Mouse (Mus musculus): ENCODE measurements around the gene Lrrc10b.

Lrrc10b gene

GRCm38 (mm10) chr19:10437521-10437920 lies 19.8 kb downstream of the Lrrc10b start:
- no peak for DNase-seq (ENCODE audit: low spot score)

GRCm38 (mm10) chr19:10436726-10437125 lies 20.5 kb downstream of the Lrrc10b start:
- no peak for DNase-seq (ENCODE audit: low spot score)

- peak; percentile 44 for DNase-seq (ENCODE audit: low spot score)
Observed at GRCm38 (mm10) chr19:10435908-10436307, 21.4 kb downstream of the Lrrc10b start.

GRCm38 (mm10) chr19:10434927-10435326 lies 22.3 kb downstream of the Lrrc10b start:
- DNase-seq (ENCODE audit: low spot score) = no peak

- DNase-seq (ENCODE audit: low spot score) = no peak
Observed at GRCm38 (mm10) chr19:10433879-10434540, 23.3 kb downstream of the Lrrc10b start.

- DNase-seq (ENCODE audit: low spot score) = no peak
Observed at GRCm38 (mm10) chr19:10433225-10433624, 24.0 kb downstream of the Lrrc10b start.

- DNase-seq (ENCODE audit: low spot score) = no peak
Observed at GRCm38 (mm10) chr19:10431841-10432240, 25.4 kb downstream of the Lrrc10b start.

- no peak for DNase-seq (ENCODE audit: low spot score)
Observed at GRCm38 (mm10) chr19:10431410-10431809, 25.9 kb downstream of the Lrrc10b start.

GRCm38 (mm10) chr19:10429371-10429770 lies 27.9 kb downstream of the Lrrc10b start:
- no peak for DNase-seq (ENCODE audit: low spot score)

- DNase-seq (ENCODE audit: low spot score) = no peak
Observed at GRCm38 (mm10) chr19:10427431-10427830, 29.8 kb downstream of the Lrrc10b start.

- DNase-seq (ENCODE audit: low spot score) = no peak
Observed at GRCm38 (mm10) chr19:10426793-10427192, 30.5 kb downstream of the Lrrc10b start.

- no peak for DNase-seq (ENCODE audit: low spot score)
Observed at GRCm38 (mm10) chr19:10426312-10426711, 31.0 kb downstream of the Lrrc10b start.

- DNase-seq (ENCODE audit: low spot score) = peak; percentile 55
Observed at GRCm38 (mm10) chr19:10425484-10426270, 31.6 kb downstream of the Lrrc10b start.

- no peak for DNase-seq (ENCODE audit: low spot score)
Observed at GRCm38 (mm10) chr19:10424751-10425150, 32.5 kb downstream of the Lrrc10b start.

- DNase-seq (ENCODE audit: low spot score) = no peak
Observed at GRCm38 (mm10) chr19:10421986-10422976, 35.0 kb downstream of the Lrrc10b start.

- DNase-seq (ENCODE audit: low spot score) = no peak
Observed at GRCm38 (mm10) chr19:10417436-10417835, 39.8 kb downstream of the Lrrc10b start.

- DNase-seq (ENCODE audit: low spot score) = no peak
Observed at GRCm38 (mm10) chr19:10416889-10417288, 40.4 kb downstream of the Lrrc10b start.

- no peak for DNase-seq (ENCODE audit: low spot score)
Observed at GRCm38 (mm10) chr19:10415508-10415907, 41.8 kb downstream of the Lrrc10b start.

GRCm38 (mm10) chr19:10413701-10414242 lies 43.5 kb downstream of the Lrrc10b start:
- DNase-seq (ENCODE audit: low spot score) = peak; percentile 75
